11 mouse cellular contexts compared by ENCODE assay signal in the genomic region with DNA sequence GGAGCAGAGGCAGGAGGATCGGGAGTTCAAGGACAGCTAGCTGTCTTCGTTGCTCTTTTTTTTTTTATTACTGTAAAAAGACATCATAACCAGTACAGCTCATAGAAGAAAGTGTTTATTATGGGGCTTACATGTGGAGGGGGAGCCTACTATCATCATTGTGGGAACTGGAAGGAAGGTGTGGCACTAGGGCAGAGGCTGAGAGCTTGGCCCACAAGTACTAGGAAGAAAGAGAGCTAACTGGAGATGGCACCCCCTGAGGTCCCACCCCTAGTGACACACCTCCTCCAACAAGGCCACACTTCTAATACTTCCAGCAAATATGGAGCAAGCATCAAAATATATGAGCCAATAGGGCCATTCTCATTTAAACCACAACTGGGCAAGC.
"Had no signal": no experiment of that assay in that cellular context is flagged by ENCODE, and none has a peak within 500 bp of the region (broad histone marks: within the 10 kb centered on the region; RNA-seq: fewer than 3 reads in every experiment).

No protein-coding gene starts in this region.

- H3K9ac ChIP-seq: limb, embryonic 13.5 days; liver, embryonic 14.5 days; neural tube, embryonic 13.5 days had no signal

- H3K9me3 ChIP-seq: limb, embryonic 13.5 days; neural tube, embryonic 13.5 days had no signal

- DNase-seq: kidney, postnatal 36 days; left cerebral cortex, postnatal 4 days; lung, adult 18-20 months; right cerebral cortex, postnatal 4 days; spleen, adult 18-20 months; thymus, adult 18-20 months; thymus, postnatal 14 days had no signal

- H3K27me3 ChIP-seq: limb, embryonic 13.5 days; neural tube, embryonic 13.5 days had no signal

- H3K36me3 ChIP-seq: limb, embryonic 13.5 days; neural tube, embryonic 13.5 days had no signal

- H3K4me3 ChIP-seq: limb, embryonic 13.5 days; neural tube, embryonic 13.5 days had no signal

- H3K4me2 ChIP-seq: limb, embryonic 13.5 days; neural tube, embryonic 13.5 days had no signal

- H3K27ac ChIP-seq: kidney, postnatal 0 days; limb, embryonic 13.5 days; liver, embryonic 14.5 days; neural tube, embryonic 13.5 days had no signal
